Comparison of ENCODE assay signal across 8 mouse cellular contexts in genomic region chr4:88696237-88696884, GRCm38 (mm10). TPM values are rescaled to one million over a fixed set of nuclear protein-coding genes. Genes with fewer than 3 reads are reported as not detected.
DNase-seq lines count a peak whose midpoint lies in the region; ATAC-seq lines count a peak whose summit lies in the region.

No protein-coding gene starts in this region.

- 16% methylated on average over 3 of the region's 3 CpGs for WGBS in intestine, embryonic 16.5 days
- 28% methylated on average over 3 of the region's 3 CpGs for WGBS in midbrain, embryonic 13.5 days

- intact Hi-C loops in left cerebral cortex, postnatal 25 days (cut with DNase I): loop anchor here (2.0 kb wide), 1 partner anchor 30 kb away; no protein-coding TSS in a partner anchor

- H3K9me3 ChIP-seq in intestine, embryonic 16.5 days (ENCODE audit: control insufficient read depth, low read length): no peaks in the 10 kb centered on the region
- H3K9me3 ChIP-seq in midbrain, embryonic 13.5 days: no peaks in the 10 kb centered on the region

- no peaks in the 10 kb centered on the region for H3K27me3 ChIP-seq in intestine, embryonic 16.5 days (replicated peaks; ENCODE audit: control insufficient read depth, insufficient read depth, low read length)
- H3K27me3 ChIP-seq in midbrain, embryonic 13.5 days: peaks cover 3% of the 10 kb centered on the region; the same call in 1 of the 2 replicates

- peak; percentile 86 for ATAC-seq in intestine, embryonic 16.5 days
- ATAC-seq in midbrain, embryonic 13.5 days: peak; percentile 84

- no peak overlapping the region for H3K27ac ChIP-seq in intestine, embryonic 16.5 days (ENCODE audit: low read length)
- H3K27ac ChIP-seq in midbrain, embryonic 13.5 days: no peak overlapping the region

- no peaks in the 10 kb centered on the region for H3K36me3 ChIP-seq in intestine, embryonic 16.5 days (ENCODE audit: control insufficient read depth, insufficient read depth, low read length)
- no peaks in the 10 kb centered on the region for H3K36me3 ChIP-seq in midbrain, embryonic 13.5 days

- H3K4me2 ChIP-seq in intestine, embryonic 16.5 days (ENCODE audit: low read depth, low read length): no peak overlapping the region
- H3K4me2 ChIP-seq in midbrain, embryonic 13.5 days (replicated peaks): no peak overlapping the region

- peak; percentile 51 for DNase-seq in adrenal gland, adult 8-10 months
- peak; percentile 89 for DNase-seq in embryo, embryonic 10.5 days (ENCODE audit: low spot score)
- DNase-seq in gastrocnemius, postnatal 4 days (ENCODE audit: low spot score in 2 of 2): peak; percentile 32 to 69
- DNase-seq in left cerebral cortex, postnatal 25 days (ENCODE audit: low spot score in 2 of 2): peak; percentile 69 to 77
- DNase-seq in skeletal muscle tissue, adult 2 months (ENCODE audit: low read depth, low spot score): peak; percentile 70
- DNase-seq in yolk sac, embryonic 10.5 days (ENCODE audit: low spot score): peak; percentile 70

- H3K4me1 ChIP-seq in intestine, embryonic 16.5 days (ENCODE audit: control insufficient read depth, insufficient read depth, low read length): no peaks in the 10 kb centered on the region
- no peaks in the 10 kb centered on the region for H3K4me1 ChIP-seq in midbrain, embryonic 13.5 days (replicated peaks)

- no peak overlapping the region for H3K4me3 ChIP-seq in intestine, embryonic 16.5 days (ENCODE audit: low read length)
- H3K4me3 ChIP-seq in midbrain, embryonic 13.5 days (replicated peaks): no peak overlapping the region

- H3K9ac ChIP-seq in intestine, embryonic 16.5 days (ENCODE audit: low read depth, low read length): no peak overlapping the region
- no peak overlapping the region for H3K9ac ChIP-seq in midbrain, embryonic 13.5 days (replicated peaks)

RNA-seq across cellular contexts. Expression of gene Ifnab, which starts 5.2 kb away (rescaled TPM):
- total RNA-seq in adrenal gland, adult 8-10 months (2022): not detected
- total RNA-seq in gastrocnemius, postnatal 4 days (2021): not detected
- polyA plus RNA-seq in intestine, embryonic 16.5 days (2015; fragmentation: Nextera tagmentation; extraction: Ambion mirVana): not detected in 2 replicates
- total RNA-seq in left cerebral cortex, postnatal 25 days (2021): not detected
- not detected in 2 replicates for polyA plus RNA-seq in midbrain, embryonic 13.5 days (2015; fragmentation: Nextera tagmentation; extraction: Ambion mirVana)

RNA-seq across cellular contexts. Expression of gene Ifna2, which starts 12.6 kb away (rescaled TPM):
- total RNA-seq in adrenal gland, adult 8-10 months (2022): not detected
- total RNA-seq in gastrocnemius, postnatal 4 days (2021): not detected
- not detected in 2 replicates for polyA plus RNA-seq in intestine, embryonic 16.5 days (2015; fragmentation: Nextera tagmentation; extraction: Ambion mirVana)
- not detected for total RNA-seq in left cerebral cortex, postnatal 25 days (2021)
- not detected in 2 replicates for polyA plus RNA-seq in midbrain, embryonic 13.5 days (2015; fragmentation: Nextera tagmentation; extraction: Ambion mirVana)

RNA-seq across cellular contexts. Expression of gene Ifna16, which starts 19.6 kb away (rescaled TPM):
- not detected for total RNA-seq in adrenal gland, adult 8-10 months (2022)
- total RNA-seq in gastrocnemius, postnatal 4 days (2021): not detected
- polyA plus RNA-seq in intestine, embryonic 16.5 days (2015; fragmentation: Nextera tagmentation; extraction: Ambion mirVana): not detected in 2 replicates
- not detected for total RNA-seq in left cerebral cortex, postnatal 25 days (2021)
- polyA plus RNA-seq in midbrain, embryonic 13.5 days (2015; fragmentation: Nextera tagmentation; extraction: Ambion mirVana): not detected in 2 replicates

RNA-seq across cellular contexts. Expression of gene Gm26566, which starts 25.2 kb away (rescaled TPM):
- under 1 TPM; 0.67 to 0.92 (median 0.73) TPM for total RNA-seq in adrenal gland, adult 8-10 months (2022)
- under 1 TPM in 1 of 2 experiments, not detected in 1; 0.98 TPM for total RNA-seq in gastrocnemius, postnatal 4 days (2021)
- polyA plus RNA-seq in intestine, embryonic 16.5 days (2015; fragmentation: Nextera tagmentation; extraction: Ambion mirVana): 0.62 and 1.4 TPM in 2 replicates
- total RNA-seq in left cerebral cortex, postnatal 25 days (2021): 1 to 10 TPM; 1.2 to 1.4 TPM
- polyA plus RNA-seq in midbrain, embryonic 13.5 days (2015; fragmentation: Nextera tagmentation; extraction: Ambion mirVana): 1.6 and 1.7 TPM in 2 replicates

RNA-seq across cellular contexts. Expression of gene Klhl9, which starts 25.9 kb away (rescaled TPM):
- total RNA-seq in adrenal gland, adult 8-10 months (2022): 100 to 1,000 TPM in 1 of 4 experiments, 10 to 100 TPM in 3; 76.7 to 100 (median 91.0) TPM
- total RNA-seq in gastrocnemius, postnatal 4 days (2021): 10 to 100 TPM; 81.9 to 94.2 TPM
- polyA plus RNA-seq in intestine, embryonic 16.5 days (2015; fragmentation: Nextera tagmentation; extraction: Ambion mirVana): 63.4 and 69.9 TPM in 2 replicates
- 100 to 1,000 TPM; 104 to 108 TPM for total RNA-seq in left cerebral cortex, postnatal 25 days (2021)
- 132 and 146 TPM in 2 replicates for polyA plus RNA-seq in midbrain, embryonic 13.5 days (2015; fragmentation: Nextera tagmentation; extraction: Ambion mirVana)
